Comparison of ENCODE assay signal across 20 mouse cellular contexts in genomic region chr1:54133802-54134436, GRCm38 (mm10).
DNase-seq lines count a peak whose midpoint lies in the region; ATAC-seq and TF ChIP-seq lines count a peak whose summit lies in the region.
"Had no signal": no experiment of that assay in that cellular context is flagged by ENCODE, and none has a peak within 500 bp of the region (broad histone marks: within the 10 kb centered on the region; RNA-seq: fewer than 3 reads in every experiment).

No protein-coding gene starts in this region.

- H3K36me3 ChIP-seq in hindbrain, embryonic 15.5 days: no peaks in the 10 kb centered on the region
- H3K36me3 ChIP-seq in midbrain, postnatal 0 days (ENCODE audit: insufficient read depth, low read length): no peaks in the 10 kb centered on the region
- H3K36me3 ChIP-seq: heart, embryonic 13.5 days had no signal

- 49% methylated on average over 4 of the region's 4 CpGs for WGBS in hindbrain, embryonic 15.5 days
- 38% methylated on average over 4 of the region's 4 CpGs for WGBS in midbrain, postnatal 0 days

- no peak overlapping the region for H3K4me3 ChIP-seq in cortical plate, adult 2 months (ENCODE audit: insufficient read depth, low read length)
- H3K4me3 ChIP-seq in hindbrain, embryonic 15.5 days: no peak overlapping the region
- H3K4me3 ChIP-seq in midbrain, postnatal 0 days (ENCODE audit: low read depth, low read length): no peak overlapping the region
- H3K4me3 ChIP-seq: heart, embryonic 13.5 days had no signal

- no peaks in the 10 kb centered on the region for H3K27me3 ChIP-seq in hindbrain, embryonic 15.5 days
- no peaks in the 10 kb centered on the region for H3K27me3 ChIP-seq in midbrain, postnatal 0 days (ENCODE audit: insufficient read depth, low read length)
- H3K27me3 ChIP-seq: heart, embryonic 13.5 days; Patski had no signal

- TF ChIP-seq CTCF in cortical plate, adult 2 months (IDR thresholded peaks at IDR 0.05; ENCODE audit: extremely low read depth, insufficient read depth, low read length): no peak
- TF ChIP-seq CTCF in midbrain, postnatal 0 days (IDR thresholded peaks at IDR 0.05): no peak

- H3K4me2 ChIP-seq in hindbrain, embryonic 15.5 days: no peak overlapping the region
- no peak overlapping the region for H3K4me2 ChIP-seq in midbrain, postnatal 0 days (ENCODE audit: low read depth, low read length, poor library complexity, severe bottlenecking)
- H3K4me2 ChIP-seq: heart, embryonic 13.5 days; liver, embryonic 11.5 days had no signal

- no peaks in the 10 kb centered on the region for H3K9me3 ChIP-seq in hindbrain, embryonic 15.5 days
- no peaks in the 10 kb centered on the region for H3K9me3 ChIP-seq in midbrain, postnatal 0 days (ENCODE audit: low read length)
- H3K9me3 ChIP-seq: heart, embryonic 13.5 days had no signal

- peaks cover 4% of the 10 kb centered on the region; the same call in 1 of the 2 replicates for H3K4me1 ChIP-seq in cortical plate, adult 2 months (ENCODE audit: control insufficient read depth, insufficient read depth, low read length)
- 0 out of 2 replicates have a peak, but pooled peaks cover 9% of the 10 kb centered on the region for H3K4me1 ChIP-seq in hindbrain, embryonic 15.5 days (replicated peaks)
- peaks cover 2% of the 10 kb centered on the region; the same call in 1 of the 2 replicates for H3K4me1 ChIP-seq in midbrain, postnatal 0 days (ENCODE audit: insufficient read depth, low read length)

- ATAC-seq in hindbrain, embryonic 15.5 days (ENCODE audit: low FRiP score, low read depth): peak; percentile 68
- ATAC-seq in midbrain, postnatal 0 days (ENCODE audit: low FRiP score): peak; percentile 59
- ATAC-seq: activated CD4-positive, CD25-positive, alpha-beta regulatory T cell, adult 4 months; forebrain, embryonic 14.5 days; Patski had no signal

- no peak for TF ChIP-seq POLR2A in cortical plate, adult 2 months (IDR thresholded peaks at IDR 0.05; ENCODE audit: extremely low read depth, insufficient read depth, low read length)

- intact Hi-C loops in left cerebral cortex, postnatal 14 days (cut with DNase I): loop anchor here (5.0 kb wide), 1 partner anchor 58 kb away; no protein-coding TSS in a partner anchor

- peak; percentile 21 to 30 for DNase-seq in left cerebral cortex, postnatal 14 days (ENCODE audit: low spot score in 2 of 2)
- DNase-seq in left cerebral cortex, adult 9 months (ENCODE audit: low spot score in 2 of 2): no peak
- no peak for DNase-seq in midbrain, postnatal 0 days (ENCODE audit: low spot score)
- no peak for DNase-seq in c-Kit-positive CD71-positive TER-119-positive erythroid progenitor cells, embryonic 14.5 days (ENCODE audit: low spot score)
- no peak for DNase-seq in kidney, adult 18-20 months
- DNase-seq: cerebellum, adult 9-11 months; heart, postnatal 36 days; kidney, adult 2 months; kidney, postnatal 36 days; left cerebral cortex, postnatal 4 days; lung, adult 2 months; lung, postnatal 36 days; thymus, postnatal 14 days had no signal

- H3K9ac ChIP-seq in hindbrain, embryonic 15.5 days: no peak overlapping the region
- no peak overlapping the region for H3K9ac ChIP-seq in midbrain, postnatal 0 days (replicated peaks; ENCODE audit: low read length, poor library complexity, severe bottlenecking)
- H3K9ac ChIP-seq: heart, embryonic 13.5 days had no signal

- H3K27ac ChIP-seq in cortical plate, adult 2 months (ENCODE audit: insufficient read depth, low read length): peak overlapping the region; percentile 0; the same call in 1 of the 2 replicates
- 0 out of 2 replicates have a peak overlapping the region, but pooled peaks have one; percentile 5 for H3K27ac ChIP-seq in hindbrain, embryonic 15.5 days (replicated peaks)
- H3K27ac ChIP-seq in midbrain, postnatal 0 days (ENCODE audit: low read depth, low read length): peak overlapping the region; percentile 59; the same call in 1 of the 2 replicates
- H3K27ac ChIP-seq: heart, embryonic 13.5 days had no signal

Comparison
In these comparisons a context has a peak if more than half of its experiments do, and no peak if none do; other contexts are left out.
1. DNase-seq: peak in left cerebral cortex, postnatal 14 days (2 of 2); none in left cerebral cortex, adult 9 months (0 of 2), midbrain, postnatal 0 days (single experiment), c-Kit-positive CD71-positive TER-119-positive erythroid progenitor cells, embryonic 14.5 days (single experiment) and kidney, adult 18-20 months (single experiment).
2. H3K27ac ChIP-seq: peak in every context shown above with its lines; median percentile 59 in midbrain, postnatal 0 days; 5 in hindbrain, embryonic 15.5 days; 0 in cortical plate, adult 2 months.